Mouse (Mus musculus) heart, adult 18-20 months (tissue): ENCODE results near the gene Mettl16. TPM values are rescaled to one million over a fixed set of nuclear protein-coding genes. Genes with fewer than 3 reads are reported as not detected.

Experiments
- DNase-seq, 2 experiments: peaks; one replicate each; pipeline ENCODE4 v3.0.0; 2021 to 2022; ENCODE audit warnings: mixed read lengths in 1 of 2
- long read RNA-seq, 2 experiments: library from polyadenylated mRNA; stranded (forward); transcript quantifications; one replicate each; pipeline ENCODE4 v2.0.0; 2021
- total RNA-seq, 2 experiments: library from RNA; stranded (reverse); gene quantifications; 2 replicates each; pipeline ENCODE4 v1.2.3; 2021

The Mettl16 gene
- total RNA-seq = 10 to 100 TPM; 16.4 to 17.3 TPM
- long read RNA-seq, experiment 1, full-length matches to known transcripts = 5 of 8 reads
- long read RNA-seq, experiment 1, partial matches to known transcripts = 0 of 8 reads
- long read RNA-seq, experiment 1, other reads (novel, unspliced or antisense) = 3 of 8 reads
- long read RNA-seq, experiment 2, full-length matches to known transcripts = 3 of 7 reads
- long read RNA-seq, experiment 2, partial matches to known transcripts = 2 of 7 reads
- long read RNA-seq, experiment 2, other reads (novel, unspliced or antisense) = 2 of 7 reads

GRCm38 (mm10) chr11:74770595-74771207 is at the start of gene Mettl16:
Gene Mettl16 (plus strand): TSS chr11:74770830.
- DNase-seq = peak; percentile 96 to 97

- no peak for DNase-seq
Measured at GRCm38 (mm10) chr11:74721141-74721540, 49.5 kb upstream of the Mettl16 start.

- DNase-seq = no peak
Measured at GRCm38 (mm10) chr11:74721971-74722370, 48.7 kb upstream of the Mettl16 start.

GRCm38 (mm10) chr11:74723357-74724234 is 47.0 kb upstream of the Mettl16 start:
- DNase-seq = peak; percentile 88 to 89

- DNase-seq = peak; percentile 93 to 98
Measured at GRCm38 (mm10) chr11:74724235-74724791, 46.3 kb upstream of the Mettl16 start, which contains the start of gene Pafah1b1. Gene Pafah1b1 (minus strand): TSS chr11:74724670.

- DNase-seq = peak; percentile 69 to 74
Measured at GRCm38 (mm10) chr11:74725181-74725580, 45.4 kb upstream of the Mettl16 start.

GRCm38 (mm10) chr11:74734917-74735316 is 35.7 kb upstream of the Mettl16 start:
- DNase-seq = no peak

GRCm38 (mm10) chr11:74737861-74738260 is 32.8 kb upstream of the Mettl16 start:
- no peak for DNase-seq

- peak; percentile 35 to 37 for DNase-seq
Measured at GRCm38 (mm10) chr11:74748022-74748421, 22.6 kb upstream of the Mettl16 start.

- no peak for DNase-seq
Measured at GRCm38 (mm10) chr11:74749241-74749640, 21.4 kb upstream of the Mettl16 start.

- no peak for DNase-seq
Measured at GRCm38 (mm10) chr11:74750662-74751351, 19.8 kb upstream of the Mettl16 start.

GRCm38 (mm10) chr11:74751352-74752066 is 19.1 kb upstream of the Mettl16 start:
- DNase-seq = no peak

GRCm38 (mm10) chr11:74756631-74757030 is 14.0 kb upstream of the Mettl16 start:
- peak; percentile 54 to 74 for DNase-seq

GRCm38 (mm10) chr11:74761011-74761705 is 9.5 kb upstream of the Mettl16 start:
- no peak for DNase-seq

GRCm38 (mm10) chr11:74763960-74764625 is 6.5 kb upstream of the Mettl16 start:
- DNase-seq = no peak

GRCm38 (mm10) chr11:74767469-74767868 is 3.2 kb upstream of the Mettl16 start:
- DNase-seq = peak; percentile 33 to 42

- DNase-seq = peak; percentile 13 to 57
Measured at GRCm38 (mm10) chr11:74768045-74768444, 2.6 kb upstream of the Mettl16 start.

GRCm38 (mm10) chr11:74770037-74770436 is 593 bp upstream of the Mettl16 start:
- peak in 1 of 2 experiments; percentile 15 for DNase-seq

GRCm38 (mm10) chr11:74771234-74771633 is 604 bp downstream of the Mettl16 start:
- DNase-seq = no peak

GRCm38 (mm10) chr11:74771650-74772049 is 1.0 kb downstream of the Mettl16 start:
- DNase-seq = no peak
